Mouse (Mus musculus) left cerebral cortex, postnatal 10 days (tissue): ENCODE measurements at regions not wholly inside any gene's neighbourhood (a gene's known extent, or its start where the extent isn't known, plus 50 kb on each side); places are given as distances from the start of the nearest gene placed in this dataset.

Experiments
- DNase-seq, 2 experiments: peaks; one replicate each; pipeline ENCODE4 v3.0.0; 2021 to 2022; ENCODE audit warnings: low spot score in 2 of 2, mixed read lengths in 1 of 2; ENCODE audit errors: extremely low spot score in 1 of 2
- intact Hi-C: fragments of 180-260 bp; cut with DNase I; formaldehyde crosslinking; loops from one replicate; pipeline ENCODE4 v1.15.1; 2025

GRCm38 (mm10) chr1:75934761-75935160, 388.7 kb downstream of the Slc4a3 start:
- no peak for DNase-seq
- intact Hi-C loops = loop anchor here (10.0 kb wide), 1 partner anchor 550 kb away; no protein-coding TSS in a partner anchor

- intact Hi-C loops = loop anchor here (10.0 kb wide), 1 partner anchor 549 kb away; no protein-coding TSS in a partner anchor
- DNase-seq = no peak
Observed at GRCm38 (mm10) chr1:75935866-75936265, 389.8 kb downstream of the Slc4a3 start.

- intact Hi-C loops = loop anchor here (10.0 kb wide), 1 partner anchor 548 kb away; no protein-coding TSS in a partner anchor
- DNase-seq = no peak
Observed at GRCm38 (mm10) chr1:75936596-75936995, 390.5 kb downstream of the Slc4a3 start.

GRCm38 (mm10) chr1:75937331-75937730, 391.3 kb downstream of the Slc4a3 start:
- DNase-seq = no peak
- intact Hi-C loops = loop anchor here (10.0 kb wide), 1 partner anchor 547 kb away; no protein-coding TSS in a partner anchor

GRCm38 (mm10) chr1:75946290-75946839, 400.3 kb downstream of the Slc4a3 start:
- DNase-seq = no peak
- intact Hi-C loops = no loop called here

- intact Hi-C loops = no loop called here
- DNase-seq = peak in 1 of 2 experiments; percentile 33
Observed at GRCm38 (mm10) chr1:75978203-75978986, 432.3 kb downstream of the Slc4a3 start.

GRCm38 (mm10) chr1:75983057-75983456, 437.0 kb downstream of the Slc4a3 start:
- intact Hi-C loops = no loop called here
- DNase-seq = no peak

GRCm38 (mm10) chr1:75983487-75983886, 437.4 kb downstream of the Slc4a3 start:
- intact Hi-C loops = no loop called here
- DNase-seq = no peak

- intact Hi-C loops = no loop called here
- DNase-seq = no peak
Observed at GRCm38 (mm10) chr1:75988496-75988895, 442.4 kb downstream of the Slc4a3 start.

GRCm38 (mm10) chr1:75992039-75992438, 446.0 kb downstream of the Slc4a3 start:
- no peak for DNase-seq
- intact Hi-C loops = loop anchor here (10.0 kb wide), 1 partner anchor 117 kb away; no protein-coding TSS in a partner anchor

GRCm38 (mm10) chr1:75997222-75997621, 451.2 kb downstream of the Slc4a3 start:
- no peak for DNase-seq
- intact Hi-C loops = loop anchor here (10.0 kb wide), 1 partner anchor 122 kb away; no protein-coding TSS in a partner anchor

- peak in 1 of 2 experiments; percentile 28 for DNase-seq
- intact Hi-C loops = no loop called here
Observed at GRCm38 (mm10) chr1:76001124-76001523, 455.1 kb downstream of the Slc4a3 start.

GRCm38 (mm10) chr1:76009601-76010000, 463.5 kb downstream of the Slc4a3 start:
- intact Hi-C loops = no loop called here
- peak in 1 of 2 experiments; percentile 30 for DNase-seq

- DNase-seq = no peak
- intact Hi-C loops = no loop called here
Observed at GRCm38 (mm10) chr1:76010212-76010800, 464.2 kb downstream of the Slc4a3 start.

- intact Hi-C loops = no loop called here
- no peak for DNase-seq
Observed at GRCm38 (mm10) chr1:76018588-76018987, 472.5 kb downstream of the Slc4a3 start.

- intact Hi-C loops = no loop called here
- no peak for DNase-seq
Observed at GRCm38 (mm10) chr1:76019071-76019470, 473.0 kb downstream of the Slc4a3 start.

- no peak for DNase-seq
- intact Hi-C loops = no loop called here
Observed at GRCm38 (mm10) chr1:76024650-76025049, 478.6 kb downstream of the Slc4a3 start.

GRCm38 (mm10) chr1:76025389-76025788, 479.3 kb downstream of the Slc4a3 start:
- no peak for DNase-seq
- intact Hi-C loops = no loop called here

GRCm38 (mm10) chr1:76029059-76029458, 483.0 kb downstream of the Slc4a3 start:
- no peak for DNase-seq
- intact Hi-C loops = no loop called here
